Mouse (Mus musculus): ENCODE results near the gene Ulbp1.
"Not testable (repeated sequence)": the region's sequence is repeated elsewhere in the genome, so short reads cannot be mapped to it uniquely, and the experiment has no call there.

The Ulbp1 gene

DNA sequence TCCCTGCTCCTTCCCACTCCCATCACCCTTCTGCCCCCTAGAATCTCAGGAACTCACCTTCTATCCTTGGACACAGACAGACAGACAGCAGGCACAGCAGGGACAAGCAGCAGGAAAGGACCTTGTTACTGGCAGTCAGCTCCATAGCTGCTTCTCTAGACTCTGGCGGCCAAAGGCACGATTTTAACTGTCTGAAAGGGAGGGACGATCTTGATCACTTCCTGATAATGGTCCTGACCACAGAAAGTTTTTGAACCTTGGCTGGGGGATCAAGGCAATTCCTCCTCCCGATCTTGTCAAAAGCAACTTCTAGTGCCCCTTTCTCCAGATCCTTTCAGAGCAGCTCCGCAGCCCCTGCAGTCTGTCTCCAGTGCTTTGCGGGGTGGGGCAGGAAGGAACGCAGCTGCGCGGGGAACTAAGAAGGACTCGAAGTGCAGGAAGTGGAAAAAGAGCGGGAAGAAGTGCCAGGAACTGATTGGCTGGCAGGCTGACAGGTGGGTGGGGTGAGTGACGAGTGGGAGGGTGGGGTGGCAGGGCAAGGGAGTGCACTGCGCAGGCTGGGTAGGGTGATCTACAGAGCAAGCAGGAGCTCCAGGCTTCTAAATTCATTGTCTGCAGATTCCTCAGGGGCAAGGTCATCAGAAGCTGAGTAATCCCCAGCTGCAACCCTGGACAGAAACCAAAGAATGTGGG lies at the start of gene Ulbp1:
Ulbp1 (minus strand) TSS at position 442 of the 693 bp plus-strand sequence.
- DNase-seq (ENCODE audit: low read depth), result peak; percentile 53

- not testable (repeated sequence) for DNase-seq (ENCODE audit: low read depth)
These were observed 24.7 kb upstream of the Ulbp1 start for GRCm38 (mm10) chr10:7498180-7498579.

DNA sequence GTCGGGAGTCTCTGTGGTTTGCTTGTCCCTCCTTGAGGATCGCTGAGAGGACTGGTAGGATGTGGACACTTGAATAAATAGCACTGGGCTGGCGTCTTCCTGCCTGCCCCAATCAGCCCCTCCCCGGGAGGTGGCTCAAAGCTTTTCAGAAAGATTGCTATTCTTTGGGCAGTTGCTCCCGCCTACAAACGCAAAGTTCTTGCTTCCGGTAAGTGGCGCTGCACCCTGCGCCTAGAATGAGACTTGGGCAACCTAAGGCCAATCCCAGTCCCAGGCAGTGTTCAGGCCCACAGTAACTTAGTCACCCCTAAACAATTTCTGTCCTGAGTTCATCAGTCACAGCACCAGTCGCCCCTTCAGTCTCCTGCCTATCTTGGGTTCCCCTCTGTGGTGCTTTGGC lies 18.9 kb upstream of the Ulbp1 start:
- not testable (repeated sequence) for DNase-seq (ENCODE audit: low read depth)

DNA sequence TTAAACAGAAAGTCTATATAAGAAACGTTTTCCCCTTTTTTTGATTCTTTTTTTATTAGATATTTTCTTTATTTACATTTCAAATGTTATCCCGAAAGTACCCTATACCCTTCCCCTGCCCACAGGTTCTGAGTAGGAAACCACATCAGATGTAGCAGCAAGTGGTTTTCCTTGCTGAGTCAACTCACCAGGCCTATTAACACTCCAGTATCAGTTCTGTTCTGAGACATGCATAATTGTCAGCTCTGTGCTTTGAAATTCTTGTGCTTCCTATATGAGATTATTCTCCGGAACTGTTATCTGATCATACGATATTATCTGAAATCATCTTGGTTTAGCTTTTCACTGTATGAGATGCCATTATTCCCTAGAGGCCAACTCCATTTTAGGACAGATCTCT lies 10.2 kb upstream of the Ulbp1 start:
- no peak for DNase-seq (ENCODE audit: low read depth)

- DNase-seq (ENCODE audit: low read depth), result not testable (repeated sequence)
These were observed 787 bp upstream of the Ulbp1 start for GRCm38 (mm10) chr10:7474225-7474624.

DNA sequence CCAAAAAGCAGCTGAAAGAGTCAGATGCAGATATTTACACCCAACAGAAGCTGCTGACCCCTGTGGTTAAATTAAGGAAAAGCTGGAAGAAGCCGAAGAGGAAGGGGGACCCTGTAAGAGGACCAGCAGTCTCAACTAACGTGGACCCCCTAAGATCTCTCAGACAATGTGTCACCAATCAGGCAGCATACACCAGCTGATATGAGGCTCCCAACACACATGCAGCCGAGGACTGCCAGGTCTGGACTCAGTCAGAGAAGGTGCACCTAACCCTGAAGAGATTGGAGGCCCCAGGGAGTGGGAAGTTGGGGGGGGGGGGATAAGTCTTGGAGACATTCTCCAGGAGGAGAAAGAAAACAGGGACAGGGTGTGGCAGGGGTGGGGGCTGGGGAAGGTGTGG lies 1.8 kb downstream of the Ulbp1 start:
- no peak for DNase-seq (ENCODE audit: low read depth)

DNA sequence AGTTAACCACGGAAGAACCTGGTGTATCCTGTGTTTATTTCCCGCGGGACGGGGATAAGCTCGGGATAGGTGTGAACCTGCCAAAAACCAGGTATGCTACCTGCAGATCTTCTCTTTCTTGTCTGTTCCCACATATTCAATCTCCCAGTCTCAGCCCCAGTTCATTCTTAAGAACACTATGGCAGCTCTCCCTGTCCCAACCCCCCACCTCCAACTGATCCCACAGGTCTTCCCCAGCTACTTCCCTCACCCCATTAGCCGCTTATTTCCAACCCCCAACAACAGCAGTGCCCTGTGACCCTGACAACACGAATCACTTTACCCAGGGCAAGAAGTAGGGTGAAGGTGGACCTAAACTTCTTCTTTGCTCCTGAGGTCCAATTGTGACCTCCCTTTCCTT lies 3.0 kb downstream of the Ulbp1 start:
- DNase-seq (ENCODE audit: low read depth), result no peak

DNA sequence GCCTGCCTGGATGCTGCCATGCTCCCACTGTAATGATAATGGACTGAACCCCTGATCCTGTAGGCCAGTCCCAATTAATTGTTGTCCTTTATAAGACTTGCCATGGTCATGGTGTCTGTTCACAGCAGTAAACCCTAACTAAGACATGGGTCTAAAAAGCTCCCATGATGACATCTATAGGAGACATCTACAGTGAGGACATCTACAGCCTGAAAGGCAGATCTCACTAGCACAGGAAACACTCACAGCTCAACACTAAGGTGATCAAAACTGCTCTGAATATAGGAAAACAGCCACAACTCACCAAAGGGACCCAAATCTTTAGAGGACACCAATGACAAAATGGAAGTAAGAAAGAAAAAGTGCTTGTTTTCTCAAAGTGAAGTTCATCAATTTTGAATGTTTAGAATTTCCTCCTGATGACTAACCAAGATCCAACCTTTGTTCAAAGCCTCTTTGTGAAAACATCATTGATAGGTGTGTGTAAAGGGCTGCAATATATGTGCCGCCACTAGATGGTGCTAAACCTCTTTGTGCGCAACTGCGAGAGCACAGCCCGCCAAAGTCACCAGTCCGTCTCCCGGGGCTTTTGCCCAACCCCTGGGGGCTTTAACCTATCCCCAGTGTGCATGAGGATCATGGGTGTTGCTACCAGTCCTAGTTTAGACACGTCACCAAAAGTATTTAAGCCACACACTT lies 3.6 kb downstream of the Ulbp1 start:
- DNase-seq (ENCODE audit: low read depth), result not testable (repeated sequence)

GRCm38 (mm10) chr10:7462006-7462405 lies 11.4 kb downstream of the Ulbp1 start:
- no peak for DNase-seq (ENCODE audit: low read depth)

DNA sequence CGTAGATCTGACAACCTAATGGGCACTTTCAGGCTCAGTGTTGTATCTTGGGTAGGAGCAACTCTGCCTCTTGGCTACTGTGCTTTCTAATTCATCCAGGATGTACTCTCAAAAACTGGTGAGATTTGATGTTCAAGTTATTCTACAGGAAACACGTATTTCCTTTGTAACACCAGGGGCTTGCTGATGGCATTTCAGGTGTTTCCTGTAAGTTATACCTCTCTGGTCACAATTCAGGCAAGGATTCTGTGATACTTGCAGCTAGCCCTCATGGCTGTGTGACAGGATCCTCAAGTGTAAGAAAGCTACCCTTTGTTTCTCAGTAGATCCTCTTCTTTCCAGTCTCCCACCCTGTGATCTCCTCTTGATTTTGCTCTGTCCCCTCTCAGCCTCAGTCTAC lies 34.5 kb downstream of the Ulbp1 start:
- no peak for DNase-seq (ENCODE audit: low read depth)

DNA sequence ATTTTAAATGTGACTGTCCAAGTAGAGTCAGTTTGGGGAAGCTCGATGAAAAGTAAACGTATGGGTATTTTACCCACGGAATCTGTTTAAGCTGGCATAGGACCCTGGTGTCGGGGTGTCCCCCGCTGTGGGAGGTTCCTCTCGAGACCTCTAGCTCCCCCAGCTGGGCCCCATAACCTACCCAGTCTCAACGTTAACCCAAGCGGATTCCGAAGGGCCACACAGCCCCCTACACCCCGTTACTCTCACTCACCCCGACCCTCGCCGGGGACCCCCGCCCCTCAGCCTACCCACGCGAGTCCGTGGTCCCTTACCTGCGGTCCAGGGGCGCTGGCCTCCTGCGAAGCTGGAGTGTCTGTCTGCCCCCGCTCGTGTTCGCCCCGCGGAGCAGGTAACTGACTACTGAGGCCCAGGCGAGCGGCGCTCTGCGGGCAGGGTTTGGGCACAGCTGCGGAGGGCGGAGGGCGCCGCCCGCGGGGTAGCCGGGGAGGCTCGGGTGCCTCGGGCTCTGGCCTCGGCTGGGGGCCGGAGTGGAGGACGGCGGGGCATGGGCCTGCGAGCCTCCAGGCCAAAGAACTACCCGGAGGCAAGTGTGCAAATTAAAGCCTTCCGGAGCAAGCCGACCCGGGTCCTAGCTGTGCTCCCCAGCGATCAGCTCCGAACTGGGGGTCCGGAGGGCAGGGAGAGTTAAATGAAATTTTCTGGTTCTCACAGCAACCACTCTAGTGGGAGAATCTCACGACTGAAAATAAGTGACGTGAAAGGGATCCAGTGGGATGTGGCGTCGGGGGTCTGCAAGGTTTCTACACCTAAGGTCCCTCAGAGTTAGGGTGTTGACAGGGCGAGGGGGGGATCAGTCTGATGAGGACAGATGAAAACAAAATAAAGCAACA lies 80.0 kb downstream of the Ulbp1 start:
- DNase-seq (ENCODE audit: low read depth), result no peak

- DNase-seq (ENCODE audit: low read depth), result no peak
These were observed 81.2 kb downstream of the Ulbp1 start for GRCm38 (mm10) chr10:7391935-7392930.

GRCm38 (mm10) chr10:7391561-7391934 lies 81.9 kb downstream of the Ulbp1 start:
- no peak for DNase-seq (ENCODE audit: low read depth)

DNA sequence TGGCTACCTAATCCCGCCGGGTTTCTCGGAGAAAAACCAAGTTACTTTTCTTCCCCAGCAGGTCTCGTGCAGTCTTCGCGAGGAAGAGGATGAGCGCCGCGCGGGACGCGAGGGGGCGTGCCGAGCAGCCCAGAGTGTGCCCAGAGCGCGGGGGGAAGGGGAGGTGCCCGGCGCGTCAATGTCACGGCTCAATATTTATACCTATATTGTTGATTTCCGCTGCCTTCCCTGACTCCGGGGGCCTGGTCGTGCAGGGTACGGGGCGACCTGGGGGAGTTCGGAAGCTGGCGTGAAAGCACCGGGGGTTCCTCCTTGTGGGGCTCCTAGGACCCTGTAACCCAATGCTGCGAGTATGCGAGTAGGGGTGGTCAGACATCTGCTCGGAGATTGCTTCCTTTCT lies 82.3 kb downstream of the Ulbp1 start:
- DNase-seq (ENCODE audit: low read depth), result peak; percentile 13
